Mouse (Mus musculus) liver, embryonic 14.5 days (tissue): Measurements from ENCODE around the gene Gpalpp1. TPM values are rescaled to one million over a fixed set of nuclear protein-coding genes. Genes with fewer than 3 reads are reported as not detected.

ENCODE experiments used
- ATAC-seq: fragments of 200-750 bp; cut with Nextera tagmentation; 2 replicates; pipeline ENCODE4 v1.8.0; 2017; ENCODE audit warnings: moderate number of reproducible peaks, mild to moderate bottlenecking, moderate library complexity; ENCODE audit not compliant: insufficient read depth
- DNase-seq, 3 experiments: peaks; one replicate each; pipeline ENCODE4 v3.0.0-alpha.2; 2012 to 2013; ENCODE audit warnings: low read depth in 3 of 3, low spot score in 3 of 3
- H3K27ac ChIP-seq: fragments of 300-500 bp; sonication (generic); 2 replicates; pipeline ENCODE4 v1.5.1; 2014; ENCODE audit warnings: moderate library complexity, mild to moderate bottlenecking, control low read depth, inconsistent platforms
- H3K27me3 ChIP-seq: fragments of 300-500 bp; sonication (generic); 2 replicates; pipeline ENCODE4 v1.6.1; 2014; ENCODE audit warnings: mild to moderate bottlenecking, low read length, moderate library complexity; ENCODE audit not compliant: control insufficient read depth, insufficient read depth
- H3K36me3 ChIP-seq: fragments of 300-500 bp; sonication (generic); replicated peaks from 2 replicates; pipeline ENCODE4 v1.6.1; 2014; ENCODE audit warnings: low read depth; ENCODE audit not compliant: control insufficient read depth, insufficient read depth
- H3K4me1 ChIP-seq, 2 experiments: fragments of 200-500 bp in 1 of 2; fragments of 300-500 bp in 1 of 2; sonication (generic) in 1 of 2; replicated peaks; 2 replicates each; pipeline ENCODE4 v1.6.1; 2012 to 2014; ENCODE audit warnings: antibody characterized with exemption in 1 of 2, inconsistent platforms in 1 of 2, low read length in 1 of 2; ENCODE audit not compliant: control insufficient read depth in 2 of 2, insufficient read depth in 2 of 2
- H3K4me2 ChIP-seq: fragments of 300-500 bp; sonication (generic); 2 replicates; pipeline ENCODE4 v1.6.1; 2014; ENCODE audit warnings: low read depth, mild to moderate bottlenecking, control low read depth, moderate library complexity
- H3K4me3 ChIP-seq, 2 experiments: fragments of 200-500 bp in 1 of 2; fragments of 300-500 bp in 1 of 2; sonication (generic) in 1 of 2; 2 replicates each; pipeline ENCODE4 v1.5.1; 2012 to 2014; ENCODE audit warnings: low read depth in 2 of 2, low read length in 2 of 2, mild to moderate bottlenecking in 2 of 2, control low read depth in 1 of 2, inconsistent platforms in 1 of 2, moderate library complexity in 1 of 2; ENCODE audit not compliant: insufficient read depth in 1 of 2
- H3K9ac ChIP-seq: fragments of 300-500 bp; sonication (generic); replicated peaks from 2 replicates; pipeline ENCODE4 v1.6.1; 2014; ENCODE audit warnings: mild to moderate bottlenecking, control low read depth, moderate library complexity
- H3K9me3 ChIP-seq: fragments of 300-500 bp; sonication (generic); 2 replicates; pipeline ENCODE4 v1.6.1; 2016; ENCODE audit warnings: low read length, mixed read lengths; ENCODE audit not compliant: control insufficient read depth
- CTCF ChIP-seq: IDR thresholded peaks from 2 replicates; pipeline ENCODE4 v1.5.1; 2016; ENCODE audit warnings: antibody characterized with exemption, low read depth, control low read depth
- EP300 ChIP-seq: IDR thresholded peaks from 2 replicates; pipeline ENCODE4 v1.6.1; 2016; ENCODE audit warnings: antibody characterized with exemption, low read depth
- WGBS: fragments of 180-500 bp; shearing (Covaris S2); extraction: QIAGEN DNeasy Blood & Tissue Kit; methylation state at CpG from one replicate; pipeline ENCODE4 v1.1.7; 2014; ENCODE audit not compliant: insufficient replicate concordance; 5-methylcytosine and 5-hydroxymethylcytosine counted together
- polyA plus RNA-seq, 2 experiments: library from polyadenylated mRNA; depleted of rRNA in 1 of 2; stranded (reverse) in 1 of 2; unstranded in 1 of 2; fragments of >200 nt; fragmentation: Nextera tagmentation in 1 of 2; extraction: Ambion mirVana in 1 of 2; gene quantifications; 2 replicates each; pipeline versions ENCODE4 v1.2.1 to v1.2.3; 2012 to 2014

The Gpalpp1 gene
- polyA plus RNA-seq, 2 experiments: 3.9 to 5.2 TPM

- no peaks in the 10 kb centered on the region for H3K9me3 ChIP-seq
- WGBS: 57% methylated on average over 5 of the region's 5 CpGs
- ATAC-seq: no peak
Observed at GRCm38 (mm10) chr14:76059441-76059840, 51.1 kb downstream of the Gpalpp1 start.

GRCm38 (mm10) chr14:76053726-76054125 is 56.8 kb downstream of the Gpalpp1 start:
- Histone ChIP-seq H3K9ac (no peak overlapping the region), H3K4me1 (no peaks in the 10 kb centered on the region), H3K36me3 (no peaks in the 10 kb centered on the region), H3K27ac (no peak overlapping the region), H3K4me3 (no peak overlapping the region), H3K27me3 (no peaks in the 10 kb centered on the region), H3K9me3 (no peaks in the 10 kb centered on the region), H3K4me2 (no peak overlapping the region)
- TF ChIP-seq CTCF (no peak), EP300 (no peak)
- DNase-seq: no peak
- ATAC-seq: no peak
- WGBS: 68% methylated on average over 11 of the region's 11 CpGs

More at GRCm38 (mm10) chr14:76059441-76059840, 51.1 kb downstream of the Gpalpp1 start:
- Histone ChIP-seq H3K4me2 (no peak overlapping the region), H3K27me3 (no peaks in the 10 kb centered on the region), H3K4me3 (no peak overlapping the region), H3K9ac (no peak overlapping the region), H3K36me3 (no peaks in the 10 kb centered on the region), H3K27ac (no peak overlapping the region), H3K4me1 (no peaks in the 10 kb centered on the region)
- DNase-seq: no peak
- no peak for TF ChIP-seq EP300
- no peak for TF ChIP-seq CTCF

- Histone ChIP-seq H3K9me3 (no peaks in the 10 kb centered on the region), H3K4me1 (no peaks in the 10 kb centered on the region), H3K27me3 (no peaks in the 10 kb centered on the region), H3K9ac (no peak overlapping the region), H3K4me2 (no peak overlapping the region), H3K36me3 (no peaks in the 10 kb centered on the region), H3K4me3 (no peak overlapping the region), H3K27ac (no peak overlapping the region)
- WGBS: 38% methylated on average over 7 of the region's 7 CpGs
- no peak for DNase-seq
- ATAC-seq: no peak
- no peak for TF ChIP-seq EP300
- no peak for TF ChIP-seq CTCF
Observed at GRCm38 (mm10) chr14:76051966-76052365, 58.6 kb downstream of the Gpalpp1 start.

DNA sequence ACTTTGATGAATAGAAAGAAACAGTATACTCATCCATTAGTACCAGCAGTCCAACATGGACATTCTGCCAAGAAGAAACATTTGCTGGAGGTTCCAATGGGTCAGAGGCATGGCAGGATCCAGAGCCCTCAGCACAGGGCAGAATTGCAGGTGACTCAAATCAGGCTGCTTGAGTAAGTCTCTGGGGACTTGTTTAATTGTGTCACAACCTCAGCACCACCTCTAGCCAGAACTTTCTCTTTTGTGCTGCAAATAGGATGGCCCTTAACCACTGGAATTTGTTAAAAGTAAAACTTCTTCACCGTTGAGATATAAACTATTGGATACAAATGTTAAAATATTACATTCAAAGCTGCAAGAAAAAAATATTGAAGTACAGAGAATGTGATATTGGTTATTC is 64.8 kb downstream of the Gpalpp1 start:
- Histone ChIP-seq H3K27me3 (no peaks in the 10 kb centered on the region), H3K4me3 (no peak overlapping the region), H3K27ac (no peak overlapping the region), H3K4me2 (no peak overlapping the region), H3K9ac (no peak overlapping the region), H3K36me3 (no peaks in the 10 kb centered on the region), H3K9me3 (no peaks in the 10 kb centered on the region), H3K4me1 (no peaks in the 10 kb centered on the region)
- 33% methylated on average over 1 of the region's 1 CpGs for WGBS
- DNase-seq: no peak
- TF ChIP-seq CTCF (no peak), EP300 (no peak)
- ATAC-seq: no peak

DNA sequence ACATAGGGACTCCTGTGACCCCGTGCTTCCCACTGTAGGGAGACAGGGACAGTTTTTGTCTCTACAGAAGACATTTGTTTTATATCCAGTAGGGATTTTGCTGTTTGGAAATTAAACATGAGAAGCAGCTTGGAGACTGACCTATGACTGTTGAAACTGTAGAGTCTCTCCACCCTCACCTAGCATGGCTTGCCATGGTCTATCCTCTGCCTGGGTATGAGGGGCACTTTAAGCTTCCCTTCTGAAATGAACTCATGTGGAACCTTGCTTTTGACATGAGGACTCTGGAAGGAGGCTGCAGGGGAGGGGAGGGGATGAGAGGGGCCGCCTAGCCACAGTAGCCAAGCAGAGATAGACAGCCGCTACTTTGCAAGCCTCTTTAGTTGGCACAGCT is 66.4 kb downstream of the Gpalpp1 start:
- TF ChIP-seq CTCF: no peak
- TF ChIP-seq EP300: no peak
- no peaks in the 10 kb centered on the region for H3K9me3 ChIP-seq
- no peaks in the 10 kb centered on the region for H3K36me3 ChIP-seq
- no peaks in the 10 kb centered on the region for H3K4me1 ChIP-seq
- DNase-seq (no peak), ATAC-seq (no peak)
- H3K27me3 ChIP-seq: no peaks in the 10 kb centered on the region
- no peak overlapping the region for H3K4me3 ChIP-seq
- H3K4me2 ChIP-seq: no peak overlapping the region
- H3K27ac ChIP-seq: no peak overlapping the region
- WGBS: 62% methylated on average over 3 of the region's 3 CpGs
- no peak overlapping the region for H3K9ac ChIP-seq
